Mouse (Mus musculus) liver, embryonic 11.5 days (tissue): ENCODE data around the gene Agrn. TPM values are rescaled to one million over a fixed set of nuclear protein-coding genes. Genes with fewer than 3 reads are reported as not detected.
A peak's percentile ranks its signal among the peaks of the same experiment; 100 is the strongest.

ENCODE experiments used
- ATAC-seq: fragments of 200-750 bp; cut with Nextera tagmentation; replicated peaks from 2 replicates; pipeline ENCODE4 v1.8.0; 2017; ENCODE audit warnings: moderate number of reproducible peaks, mild to moderate bottlenecking, moderate TSS enrichment, moderate library complexity; ENCODE audit not compliant: low FRiP score
- DNase-seq: peaks from one replicate; pipeline ENCODE4 v3.0.0-alpha.2; 2017; ENCODE audit warnings: low spot score
- H3K27ac ChIP-seq: fragments of 300-500 bp; sonication (generic); 2 replicates; pipeline ENCODE4 v1.5.1; 2014; ENCODE audit warnings: mild to moderate bottlenecking, low read depth, low read length, control low read depth
- H3K27me3 ChIP-seq: fragments of 300-500 bp; sonication (generic); replicated peaks from 2 replicates; pipeline ENCODE4 v1.6.1; 2014; ENCODE audit warnings: low read length, mixed read lengths; ENCODE audit not compliant: control insufficient read depth, insufficient read depth
- H3K36me3 ChIP-seq: fragments of 300-500 bp; sonication (generic); 2 replicates; pipeline ENCODE4 v1.6.1; 2014; ENCODE audit warnings: mild to moderate bottlenecking, low read length, moderate library complexity, mixed read lengths; ENCODE audit not compliant: control insufficient read depth, insufficient read depth
- H3K4me1 ChIP-seq: fragments of 300-500 bp; sonication (generic); replicated peaks from 2 replicates; pipeline ENCODE4 v1.6.1; 2014; ENCODE audit warnings: low read length, mixed read lengths; ENCODE audit not compliant: control insufficient read depth, insufficient read depth
- H3K4me2 ChIP-seq: fragments of 300-500 bp; sonication (generic); 2 replicates; pipeline ENCODE4 v1.6.1; 2014; ENCODE audit warnings: mild to moderate bottlenecking, control low read depth, moderate library complexity
- H3K4me3 ChIP-seq: fragments of 300-500 bp; sonication (generic); 2 replicates; pipeline ENCODE4 v1.5.1; 2014; ENCODE audit warnings: low read depth, low read length, control low read depth
- H3K9ac ChIP-seq: fragments of 300-500 bp; sonication (generic); 2 replicates; pipeline ENCODE4 v1.6.1; 2014; ENCODE audit warnings: low read depth, low read length, control low read depth
- H3K9me3 ChIP-seq: fragments of 300-500 bp; sonication (generic); 2 replicates; pipeline ENCODE4 v1.6.1; 2016; ENCODE audit warnings: low read length, inconsistent platforms, mixed read lengths; ENCODE audit not compliant: control insufficient read depth
- WGBS: fragments of 180-500 bp; shearing (Covaris S2); extraction: QIAGEN DNeasy Blood & Tissue Kit; methylation state at CpG from one replicate; pipeline ENCODE4 v1.1.7; 2014; 5-methylcytosine and 5-hydroxymethylcytosine counted together
- polyA plus RNA-seq: library from polyadenylated mRNA; unstranded; fragments of >200 nt; fragmentation: Nextera tagmentation; extraction: Ambion mirVana; gene quantifications from 2 replicates; pipeline ENCODE4 v1.2.1, GENCODE M21; 2014

Gene Agrn
- polyA plus RNA-seq, 1 experiment from 2014 or later, result 35.5 TPM

- Histone ChIP-seq H3K27me3 (peaks cover 8% of the 10 kb centered on the region), H3K27ac (peak overlapping the region; percentile 56), H3K9me3 (no peaks in the 10 kb centered on the region), H3K4me2 (peak overlapping the region; percentile 99), H3K4me3 (peak overlapping the region; percentile 88), H3K4me1 (peaks cover 36% of the 10 kb centered on the region), H3K9ac (peak overlapping the region; percentile 82), H3K36me3 (no peaks in the 10 kb centered on the region; the same call in 1 of the 2 replicates)
- DNase-seq, result peak; percentile 70
- ATAC-seq, result no peak
- 8% methylated on average over 35 of the region's 35 CpGs for WGBS
Observed at GRCm38 (mm10) chr4:156195927-156196870, 1.1 kb downstream of the Agrn start.

- Histone ChIP-seq H3K9me3 (no peaks in the 10 kb centered on the region), H3K27me3 (peaks cover 8% of the 10 kb centered on the region), H3K9ac (no peak overlapping the region), H3K4me1 (peaks cover 43% of the 10 kb centered on the region), H3K27ac (no peak overlapping the region), H3K4me2 (peak overlapping the region; percentile 99), H3K36me3 (no peaks in the 10 kb centered on the region; the same call in 1 of the 2 replicates), H3K4me3 (0 out of 2 replicates have a peak overlapping the region, but pooled peaks have one; percentile 7)
- ATAC-seq, result no peak
- WGBS, result 45% methylated on average over 6 of the region's 6 CpGs
- no peak for DNase-seq
Observed at GRCm38 (mm10) chr4:156194346-156194745, 2.9 kb downstream of the Agrn start.

GRCm38 (mm10) chr4:156193906-156194305 lies 3.4 kb downstream of the Agrn start:
- Histone ChIP-seq H3K4me2 (peak overlapping the region; percentile 99), H3K27ac (no peak overlapping the region), H3K4me1 (peaks cover 48% of the 10 kb centered on the region), H3K36me3 (no peaks in the 10 kb centered on the region; the same call in 1 of the 2 replicates), H3K4me3 (0 out of 2 replicates have a peak overlapping the region, but pooled peaks have one; percentile 7), H3K9me3 (no peaks in the 10 kb centered on the region), H3K9ac (no peak overlapping the region), H3K27me3 (peaks cover 8% of the 10 kb centered on the region)
- 67% methylated on average over 5 of the region's 5 CpGs for WGBS
- no peak for DNase-seq
- ATAC-seq, result no peak

GRCm38 (mm10) chr4:156193200-156193590 lies 4.1 kb downstream of the Agrn start:
- no peak overlapping the region for H3K4me2 ChIP-seq
- no peak overlapping the region for H3K27ac ChIP-seq
- no peak overlapping the region for H3K9ac ChIP-seq

GRCm38 (mm10) chr4:156192421-156193199 lies 4.7 kb downstream of the Agrn start:
- Histone ChIP-seq H3K36me3 (no peaks in the 10 kb centered on the region; the same call in 1 of the 2 replicates), H3K27ac (no peak overlapping the region), H3K9me3 (no peaks in the 10 kb centered on the region), H3K4me2 (0 out of 2 replicates have a peak overlapping the region, but pooled peaks have one; percentile 8), H3K27me3 (peaks cover 8% of the 10 kb centered on the region), H3K4me3 (no peak overlapping the region), H3K4me1 (peaks cover 58% of the 10 kb centered on the region), H3K9ac (no peak overlapping the region)
- no peak for DNase-seq
- 53% methylated on average over 8 of the region's 8 CpGs for WGBS
- 0 out of 2 replicates have a peak, but pooled peaks have one; percentile 22 for ATAC-seq

More at GRCm38 (mm10) chr4:156193200-156193590, 4.1 kb downstream of the Agrn start:
- no peak overlapping the region for H3K4me3 ChIP-seq
- ATAC-seq (no peak), DNase-seq (no peak)
- H3K36me3 ChIP-seq, result no peaks in the 10 kb centered on the region; the same call in 1 of the 2 replicates
- 36% methylated on average over 2 of the region's 2 CpGs for WGBS
- H3K27me3 ChIP-seq, result peaks cover 8% of the 10 kb centered on the region
- peaks cover 55% of the 10 kb centered on the region for H3K4me1 ChIP-seq
- H3K9me3 ChIP-seq, result no peaks in the 10 kb centered on the region

- Histone ChIP-seq H3K4me3 (no peak overlapping the region), H3K27ac (peak overlapping the region; percentile 39; the same call in 1 of the 2 replicates), H3K4me2 (peak overlapping the region; percentile 26; the same call in 1 of the 2 replicates), H3K36me3 (peaks cover 3% of the 10 kb centered on the region; the same call in 1 of the 2 replicates), H3K4me1 (peaks cover 72% of the 10 kb centered on the region), H3K9ac (0 out of 2 replicates have a peak overlapping the region, but pooled peaks have one; percentile 16), H3K27me3 (no peaks in the 10 kb centered on the region), H3K9me3 (no peaks in the 10 kb centered on the region)
- WGBS, result 36% methylated on average over 6 of the region's 6 CpGs
- ATAC-seq (no peak), DNase-seq (no peak)
Observed at GRCm38 (mm10) chr4:156188811-156189323, 8.4 kb downstream of the Agrn start.

- no peak overlapping the region for H3K4me2 ChIP-seq
- WGBS, result 60% methylated on average over 5 of the region's 5 CpGs
Observed at GRCm38 (mm10) chr4:156188162-156188810, 9.0 kb downstream of the Agrn start.

More at GRCm38 (mm10) chr4:156188162-156188810, 9.0 kb downstream of the Agrn start:
- Histone ChIP-seq H3K4me1 (peaks cover 70% of the 10 kb centered on the region), H3K4me3 (no peak overlapping the region), H3K9ac (peak overlapping the region; percentile 16; the same call in 1 of the 2 replicates), H3K9me3 (no peaks in the 10 kb centered on the region), H3K27me3 (no peaks in the 10 kb centered on the region), H3K36me3 (peaks cover 3% of the 10 kb centered on the region; the same call in 1 of the 2 replicates), H3K27ac (no peak overlapping the region)
- DNase-seq (no peak), ATAC-seq (no peak)
